Mouse (Mus musculus): ENCODE results near the gene Nxpe4.

DNA sequence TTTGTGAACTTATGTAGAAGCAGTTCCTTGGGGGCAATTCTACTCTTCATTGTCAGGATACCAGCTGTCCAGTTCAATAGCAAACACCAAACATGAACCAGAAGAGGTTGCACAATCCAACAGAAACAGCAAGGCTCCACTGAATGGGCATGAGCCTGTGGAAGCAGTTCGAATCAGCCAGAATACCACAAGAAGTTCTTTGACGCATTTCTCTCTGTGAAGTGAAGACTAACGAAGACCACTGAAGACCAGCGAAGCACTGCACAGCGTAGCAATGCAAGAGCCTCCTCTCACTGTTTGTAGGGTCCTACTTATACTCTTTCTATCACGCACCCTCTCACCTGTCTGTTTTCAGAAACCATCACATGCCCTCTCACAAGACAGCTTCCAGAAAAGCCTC, 102.8 kb downstream of the Nxpe4 start:
- TF ChIP-seq CTCF (IDR thresholded peaks at IDR 0.05; ENCODE audit: low read depth, low read length): no peak
- no peak for TF ChIP-seq POLR2A (IDR thresholded peaks at IDR 0.05; ENCODE audit: extremely low read depth, insufficient read depth, low read length)

Data from liver, adult 2 months (tissue).